Mouse (Mus musculus): ENCODE measurements around the gene Lamtor1. TPM values are rescaled to one million over a fixed set of nuclear protein-coding genes. Genes with fewer than 3 reads are reported as not detected.

The Lamtor1 gene
- polyA plus RNA-seq (2012; rRNA removed) = 117 and 136 TPM in 2 replicates

DNA sequence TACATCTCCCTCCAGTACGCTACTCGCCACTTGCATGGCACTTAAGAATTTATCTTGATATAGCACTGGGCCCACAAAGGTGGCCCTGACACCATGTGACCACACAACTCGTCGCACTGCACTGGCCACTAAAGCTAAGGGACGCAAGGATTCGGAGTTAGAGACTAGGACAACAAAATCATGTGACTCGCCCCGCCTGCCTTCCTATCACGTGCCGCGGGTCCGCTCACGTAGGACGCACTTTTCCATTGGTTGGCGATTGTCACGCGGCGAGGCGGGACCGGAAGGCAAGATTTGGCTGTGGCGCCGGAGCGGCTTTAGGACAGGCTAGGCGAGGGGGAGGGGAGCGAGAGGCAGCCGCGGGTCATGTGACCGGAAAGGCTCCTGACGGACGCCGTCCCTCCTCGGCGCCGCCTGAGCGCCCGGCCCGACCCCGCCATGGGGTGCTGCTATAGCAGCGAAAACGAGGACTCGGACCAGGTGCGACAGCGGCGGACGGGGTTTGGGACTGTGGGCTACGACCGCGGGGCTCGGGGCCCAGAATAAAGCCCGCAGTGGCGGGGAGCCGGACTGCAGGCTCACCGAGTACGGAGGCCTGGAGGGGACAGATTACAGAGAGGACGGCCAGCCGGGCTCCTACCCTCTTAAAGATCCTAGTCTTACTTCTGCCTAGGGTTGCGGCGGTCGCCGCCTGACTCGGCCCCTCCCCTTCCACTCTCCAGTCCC is at the start of gene Lamtor1:
Gene Lamtor1 (plus strand): TSS at position 344 of the 726 bp plus-strand sequence.
- WGBS = under 1% methylated on average over 61 of the region's 61 CpGs
- TF ChIP-seq CTCF (IDR thresholded peaks at IDR 0.05; ENCODE audit: extremely low read depth, insufficient read depth, insufficient read length, insufficient replicate concordance) = no peak
- peak; percentile 75 for TF ChIP-seq POLR2A (IDR thresholded peaks at IDR 0.05; ENCODE audit: low read depth, low read length)
- DNase-seq (ENCODE audit: low read depth in 1 of 2, low spot score in 2 of 2) = peak; percentile 98 to 100
- peak within 1 kb of the TSS; percentile 97 for H3K27ac ChIP-seq (ENCODE audit: insufficient read depth, low read length)
- H3K4me1 ChIP-seq (ENCODE audit: control insufficient read depth, insufficient read depth, insufficient read length) = peaks cover 4% of the 10 kb centered on the region; the same call in 1 of the 2 replicates
- peaks cover 6% of the 10 kb centered on the region for H3K36me3 ChIP-seq (ENCODE audit: control insufficient read depth, insufficient read depth, low read length)
- no peaks in the 10 kb centered on the region for H3K27me3 ChIP-seq (ENCODE audit: control insufficient read depth, insufficient read depth, low read length)
- peak within 1 kb of the TSS; percentile 82 for H3K4me3 ChIP-seq (ENCODE audit: extremely low read depth, insufficient read depth, insufficient read length)

DNA sequence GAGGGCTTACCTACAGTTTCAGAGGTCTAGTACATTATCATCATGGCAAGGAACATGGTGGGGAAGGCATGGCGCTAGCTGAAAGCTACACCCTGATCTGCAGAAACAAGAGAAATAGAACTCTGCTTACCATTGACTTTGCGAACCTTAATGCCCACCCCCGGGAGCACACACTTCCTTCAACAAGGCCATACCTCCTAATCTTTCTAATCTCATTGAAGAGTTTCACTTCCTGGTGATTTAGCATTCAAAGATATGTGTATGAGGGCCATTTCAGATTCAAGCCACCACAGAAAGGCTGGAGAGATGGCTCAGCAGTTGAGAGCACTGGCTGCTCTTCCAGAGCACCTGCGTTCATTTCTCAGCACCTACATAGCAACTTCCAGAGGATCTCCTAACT is 48.6 kb upstream of the Lamtor1 start, which contains the start of gene Folr2:
Gene Folr2 (minus strand): TSS at position 101 of the 400 bp plus-strand sequence.
- no peaks in the 10 kb centered on the region for H3K27me3 ChIP-seq (ENCODE audit: control insufficient read depth, insufficient read depth, low read length)
- peaks cover under 1% of the 10 kb centered on the region; the same call in 1 of the 2 replicates for H3K4me1 ChIP-seq (ENCODE audit: control insufficient read depth, insufficient read depth, insufficient read length)
- H3K27ac ChIP-seq (ENCODE audit: insufficient read depth, low read length) = no peak within 1 kb of the TSS
- WGBS = 71% methylated on average over 4 of the region's 4 CpGs
- TF ChIP-seq POLR2A (IDR thresholded peaks at IDR 0.05; ENCODE audit: low read depth, low read length) = no peak
- TF ChIP-seq CTCF (IDR thresholded peaks at IDR 0.05; ENCODE audit: extremely low read depth, insufficient read depth, insufficient read length, insufficient replicate concordance) = no peak
- H3K4me3 ChIP-seq (ENCODE audit: extremely low read depth, insufficient read depth, insufficient read length) = no peak within 1 kb of the TSS
- DNase-seq (ENCODE audit: low read depth in 1 of 2, low spot score in 2 of 2) = no peak
- no peaks in the 10 kb centered on the region for H3K36me3 ChIP-seq (ENCODE audit: control insufficient read depth, insufficient read depth, low read length)

DNA sequence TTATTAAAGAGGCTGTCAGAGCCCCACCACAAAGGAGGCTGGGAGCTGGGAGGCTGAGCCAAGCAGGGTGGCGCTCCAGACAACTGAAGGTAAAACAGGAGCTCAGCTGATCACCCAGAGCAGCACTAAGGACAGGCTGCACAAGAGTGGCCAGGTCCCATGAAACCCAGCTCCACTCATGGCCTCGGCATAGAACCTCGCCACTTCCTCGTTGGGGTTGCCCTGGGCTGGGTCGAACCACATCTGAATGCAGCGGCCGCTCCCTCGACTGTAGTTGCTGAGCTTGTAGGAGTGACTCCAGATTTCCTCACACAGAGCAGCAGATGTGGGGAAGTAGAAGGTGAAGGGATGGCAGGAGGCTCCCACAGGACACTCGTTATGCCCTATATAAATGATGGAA is 47.3 kb upstream of the Lamtor1 start:
- Histone ChIP-seq H3K27me3 (ENCODE audit: control insufficient read depth, insufficient read depth, low read length) (no peaks in the 10 kb centered on the region), H3K36me3 (ENCODE audit: control insufficient read depth, insufficient read depth, low read length) (no peaks in the 10 kb centered on the region), H3K27ac (ENCODE audit: insufficient read depth, low read length) (no peak overlapping the region), H3K4me3 (ENCODE audit: extremely low read depth, insufficient read depth, insufficient read length) (no peak overlapping the region), H3K4me1 (ENCODE audit: control insufficient read depth, insufficient read depth, insufficient read length) (no peaks in the 10 kb centered on the region)
- DNase-seq (ENCODE audit: low read depth in 1 of 2, low spot score in 2 of 2) = peak in 1 of 2 experiments; percentile 5
- 45% methylated on average over 9 of the region's 9 CpGs for WGBS
- TF ChIP-seq POLR2A (IDR thresholded peaks at IDR 0.05; ENCODE audit: low read depth, low read length) (no peak), CTCF (IDR thresholded peaks at IDR 0.05; ENCODE audit: extremely low read depth, insufficient read depth, insufficient read length, insufficient replicate concordance) (no peak)

DNA sequence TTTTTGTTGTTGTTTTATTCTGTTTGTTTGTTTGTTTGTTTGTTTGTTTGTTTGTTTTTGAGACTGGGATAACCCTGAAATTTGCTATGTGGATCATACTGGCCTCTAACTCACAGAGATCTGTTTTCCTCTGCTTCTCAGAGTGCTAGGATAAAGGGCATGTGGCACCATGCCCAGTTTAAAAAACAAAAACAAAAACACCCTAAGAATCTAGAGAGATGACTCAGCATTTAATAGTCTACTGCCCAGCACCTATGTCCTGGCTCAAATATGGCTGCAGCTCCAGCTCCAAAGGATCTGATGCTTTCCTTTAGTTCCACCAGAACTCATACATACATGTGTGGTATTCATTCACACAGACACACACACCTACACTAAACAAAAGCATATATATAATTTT is 44.7 kb upstream of the Lamtor1 start:
- no peaks in the 10 kb centered on the region for H3K27me3 ChIP-seq (ENCODE audit: control insufficient read depth, insufficient read depth, low read length)
- H3K27ac ChIP-seq (ENCODE audit: insufficient read depth, low read length) = no peak overlapping the region
- no peaks in the 10 kb centered on the region for H3K4me1 ChIP-seq (ENCODE audit: control insufficient read depth, insufficient read depth, insufficient read length)
- no peak overlapping the region for H3K4me3 ChIP-seq (ENCODE audit: extremely low read depth, insufficient read depth, insufficient read length)
- no peak for DNase-seq (ENCODE audit: low read depth in 1 of 2, low spot score in 2 of 2)
- H3K36me3 ChIP-seq (ENCODE audit: control insufficient read depth, insufficient read depth, low read length) = no peaks in the 10 kb centered on the region
- TF ChIP-seq CTCF (IDR thresholded peaks at IDR 0.05; ENCODE audit: extremely low read depth, insufficient read depth, insufficient read length, insufficient replicate concordance) (no peak), POLR2A (IDR thresholded peaks at IDR 0.05; ENCODE audit: low read depth, low read length) (no peak)

DNA sequence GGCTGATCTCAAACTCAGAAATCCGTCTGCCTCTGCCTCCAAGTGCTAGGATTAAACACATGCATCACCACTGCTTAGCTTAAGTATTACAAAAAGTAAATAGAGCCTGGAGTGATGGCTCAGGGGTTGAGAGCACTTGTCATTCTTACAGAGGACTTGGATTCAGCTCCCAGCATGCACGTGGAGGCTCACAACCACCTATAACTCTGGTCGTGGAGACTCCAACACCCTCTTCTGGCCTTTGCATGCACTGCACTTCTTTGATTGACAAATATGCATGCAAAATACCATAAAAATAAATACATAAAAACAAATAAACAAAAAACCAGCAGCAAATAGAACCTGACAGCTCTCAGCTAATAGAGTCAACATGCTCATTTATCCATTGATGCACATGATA is 43.4 kb upstream of the Lamtor1 start:
- Histone ChIP-seq H3K4me1 (ENCODE audit: control insufficient read depth, insufficient read depth, insufficient read length) (no peaks in the 10 kb centered on the region), H3K36me3 (ENCODE audit: control insufficient read depth, insufficient read depth, low read length) (no peaks in the 10 kb centered on the region), H3K4me3 (ENCODE audit: extremely low read depth, insufficient read depth, insufficient read length) (no peak overlapping the region), H3K27me3 (ENCODE audit: control insufficient read depth, insufficient read depth, low read length) (no peaks in the 10 kb centered on the region), H3K27ac (ENCODE audit: insufficient read depth, low read length) (no peak overlapping the region)
- no peak for DNase-seq (ENCODE audit: low read depth in 1 of 2, low spot score in 2 of 2)
- TF ChIP-seq POLR2A (IDR thresholded peaks at IDR 0.05; ENCODE audit: low read depth, low read length) (no peak), CTCF (IDR thresholded peaks at IDR 0.05; ENCODE audit: extremely low read depth, insufficient read depth, insufficient read length, insufficient replicate concordance) (no peak)
- whole genome bisulfite sequencing = 74% methylated on average over 3 of the region's 3 CpGs

DNA sequence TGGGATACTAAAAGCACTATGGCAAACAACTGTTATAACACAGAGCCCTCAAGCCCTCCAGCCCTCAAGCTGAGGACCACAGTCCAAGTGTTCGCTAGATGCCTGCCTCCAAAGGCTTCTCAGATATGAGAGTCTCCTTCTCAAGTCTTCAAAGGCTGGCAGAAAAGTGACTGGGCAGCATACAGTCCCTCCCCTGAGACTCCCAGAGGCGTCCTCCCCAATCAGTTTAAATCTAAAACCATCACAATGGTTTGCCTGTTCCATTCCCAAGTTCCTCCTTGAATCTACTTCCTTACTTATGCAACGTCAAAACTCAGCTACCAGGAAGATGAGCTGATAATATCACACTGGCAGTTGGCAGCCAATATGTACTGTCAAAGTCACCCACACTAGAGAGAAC is 42.3 kb upstream of the Lamtor1 start, which contains the start of gene Anapc15:
Gene Anapc15 (plus strand): TSS at position 301 of the 400 bp plus-strand sequence.
- H3K4me3 ChIP-seq (ENCODE audit: extremely low read depth, insufficient read depth, insufficient read length) = no peak within 1 kb of the TSS
- no peak for TF ChIP-seq POLR2A (IDR thresholded peaks at IDR 0.05; ENCODE audit: low read depth, low read length)
- TF ChIP-seq CTCF (IDR thresholded peaks at IDR 0.05; ENCODE audit: extremely low read depth, insufficient read depth, insufficient read length, insufficient replicate concordance) = no peak
- 62% methylated on average over 3 of the region's 3 CpGs for WGBS
- no peak within 1 kb of the TSS for H3K27ac ChIP-seq (ENCODE audit: insufficient read depth, low read length)
- no peaks in the 10 kb centered on the region for H3K27me3 ChIP-seq (ENCODE audit: control insufficient read depth, insufficient read depth, low read length)
- no peaks in the 10 kb centered on the region for H3K36me3 ChIP-seq (ENCODE audit: control insufficient read depth, insufficient read depth, low read length)
- no peak for DNase-seq (ENCODE audit: low read depth in 1 of 2, low spot score in 2 of 2)
- H3K4me1 ChIP-seq (ENCODE audit: control insufficient read depth, insufficient read depth, insufficient read length) = no peaks in the 10 kb centered on the region

All from spleen, adult 2 months (tissue).